Mouse (Mus musculus): ENCODE measurements around the gene Rrn3.
"Not testable (repeated sequence)": the region's sequence is repeated elsewhere in the genome, so short reads cannot be mapped to it uniquely, and the experiment has no call there.

- not testable (repeated sequence) for TF ChIP-seq CTCF (IDR thresholded peaks at IDR 0.05; ENCODE audit: borderline replicate concordance, insufficient read depth, low read length); POLR2A (IDR thresholded peaks at IDR 0.05; ENCODE audit: low read depth, low read length)
Measured at GRCm38 (mm10) chr16:13748813-13749212, 31.7 kb upstream of the Rrn3 start.

All from embryonic fibroblast, embryonic 13.5 days (primary cell).